In genomic region chr9:34498651-34499050, GRCm38 (mm10) we compare ENCODE assay signal across 9 mouse cellular contexts. TPM values are rescaled to one million over a fixed set of nuclear protein-coding genes. Genes with fewer than 3 reads are reported as not detected.
DNase-seq lines count a peak whose midpoint lies in the region; ATAC-seq and TF ChIP-seq lines count a peak whose summit lies in the region.
"Had no signal": no experiment of that assay in that cellular context is flagged by ENCODE, and none has a peak within 500 bp of the region (broad histone marks: within the 10 kb centered on the region; RNA-seq: fewer than 3 reads in every experiment).

No protein-coding gene starts in this region.

- TF ChIP-seq EP300 in liver, embryonic 14.5 days (IDR thresholded peaks at IDR 0.05; ENCODE audit: low read depth) = no peak

- no peaks in the 10 kb centered on the region for H3K36me3 ChIP-seq in liver, embryonic 14.5 days (replicated peaks; ENCODE audit: control insufficient read depth, insufficient read depth, low read depth)
- no peaks in the 10 kb centered on the region for H3K36me3 ChIP-seq in neural tube, embryonic 15.5 days
- H3K36me3 ChIP-seq: embryonic facial prominence, embryonic 15.5 days had no signal

- no peaks in the 10 kb centered on the region for H3K4me1 ChIP-seq in liver, embryonic 14.5 days (replicated peaks; ENCODE audit: control insufficient read depth in 2 of 2, insufficient read depth in 2 of 2, low read length in 1 of 2)
- H3K4me1 ChIP-seq in neural tube, embryonic 15.5 days = peaks cover 17% of the 10 kb centered on the region
- H3K4me1 ChIP-seq: embryonic facial prominence, embryonic 15.5 days had no signal

- peak; percentile 89 for ATAC-seq in granulocyte monocyte progenitor cell, adult 5-6 weeks (replicated peaks; ENCODE audit: poor library complexity, severe bottlenecking)
- ATAC-seq in liver, embryonic 14.5 days (ENCODE audit: insufficient read depth) = no peak
- peak; percentile 67; the same call in 1 of the 2 replicates for ATAC-seq in neural tube, embryonic 15.5 days (ENCODE audit: low FRiP score)

- no peaks in the 10 kb centered on the region for H3K27me3 ChIP-seq in liver, embryonic 14.5 days (ENCODE audit: control insufficient read depth, insufficient read depth, low read length)
- no peaks in the 10 kb centered on the region for H3K27me3 ChIP-seq in neural tube, embryonic 15.5 days (replicated peaks)

- peak; percentile 24 to 35 for DNase-seq in B cell, adult 2 months
- DNase-seq in adrenal gland, postnatal 14 days = peak; percentile 78
- DNase-seq in embryo, embryonic 11.5 days (ENCODE audit: low read depth, low spot score) = peak; percentile 66
- DNase-seq in kidney, postnatal 25 days = peak; percentile 71 to 91
- DNase-seq in liver, embryonic 14.5 days (ENCODE audit: low read depth in 3 of 3, low spot score in 3 of 3) = peak in 1 of 3 experiments; percentile 4
- peak; percentile 28 for DNase-seq in thymus, postnatal 25 days

- no peaks in the 10 kb centered on the region for H3K9me3 ChIP-seq in liver, embryonic 14.5 days (ENCODE audit: control insufficient read depth, low read length)
- H3K9me3 ChIP-seq in neural tube, embryonic 15.5 days (replicated peaks) = no peaks in the 10 kb centered on the region
- H3K9me3 ChIP-seq: embryonic facial prominence, embryonic 15.5 days had no signal

- no peak overlapping the region for H3K4me3 ChIP-seq in liver, embryonic 14.5 days (ENCODE audit: insufficient read depth in 1 of 2, low read depth in 2 of 2, low read length in 2 of 2)
- H3K4me3 ChIP-seq in neural tube, embryonic 15.5 days (replicated peaks) = no peak overlapping the region
- H3K4me3 ChIP-seq: embryonic facial prominence, embryonic 15.5 days had no signal

- no peak overlapping the region for H3K27ac ChIP-seq in liver, embryonic 14.5 days
- H3K27ac ChIP-seq in neural tube, embryonic 15.5 days (replicated peaks) = no peak overlapping the region
- H3K27ac ChIP-seq: embryonic facial prominence, embryonic 15.5 days had no signal

- H3K4me2 ChIP-seq in liver, embryonic 14.5 days (ENCODE audit: low read depth) = no peak overlapping the region
- H3K4me2 ChIP-seq in neural tube, embryonic 15.5 days = no peak overlapping the region
- H3K4me2 ChIP-seq: embryonic facial prominence, embryonic 15.5 days had no signal

- 9% methylated on average over 5 of the region's 5 CpGs for WGBS in liver, embryonic 14.5 days (ENCODE audit: insufficient replicate concordance)
- 2% methylated on average over 5 of the region's 5 CpGs for WGBS in neural tube, embryonic 15.5 days

- no peak overlapping the region for H3K9ac ChIP-seq in liver, embryonic 14.5 days (replicated peaks)
- no peak overlapping the region for H3K9ac ChIP-seq in neural tube, embryonic 15.5 days (replicated peaks)
- H3K9ac ChIP-seq: embryonic facial prominence, embryonic 15.5 days had no signal

- TF ChIP-seq CTCF in liver, embryonic 14.5 days (IDR thresholded peaks at IDR 0.05; ENCODE audit: low read depth) = peak; percentile 80

RNA-seq across cellular contexts. Expression of gene Kirrel3, which starts 13.0 kb away (rescaled TPM):
- total RNA-seq in adrenal gland, postnatal 14 days (2021) = 1.2 and 1.9 TPM in 2 replicates
- total RNA-seq in granulocyte monocyte progenitor cell, adult 5-6 weeks (2014; fragmentation: Nextera tagmentation) = not detected in 2 replicates
- not detected in 2 replicates for total RNA-seq in granulocyte monocyte progenitor cell, adult 5-6 weeks (2017)
- 0.05 and 0.08 TPM in 2 replicates for polyA plus RNA-seq in liver, embryonic 14.5 days (2012; rRNA removed)
- polyA plus RNA-seq in liver, embryonic 14.5 days (2014; fragmentation: Nextera tagmentation; extraction: Ambion mirVana) = 0.03 TPM in 1 of 2 replicates, not detected in the other
- polyA plus RNA-seq in neural tube, embryonic 15.5 days (2015; fragmentation: Nextera tagmentation; extraction: Ambion mirVana) = 38.3 and 43.7 TPM in 2 replicates
